Mouse (Mus musculus): Measurements from ENCODE around the gene Stk38. TPM values are rescaled to one million over a fixed set of nuclear protein-coding genes. Genes with fewer than 3 reads are reported as not detected.

Stk38 gene
- polyA plus RNA-seq (2015; fragmentation: Nextera tagmentation; extraction: Ambion mirVana): 50.7 and 53.5 TPM in 2 replicates

GRCm38 (mm10) chr17:29007641-29008325, at the start of gene Stk38:
TSS of gene Stk38 (minus strand) at chr17:29007995.

GRCm38 (mm10) chr17:29032274-29033069, 24.7 kb upstream of the Stk38 start, which contains the start of gene Srsf3:
TSS of gene Srsf3 (plus strand) at chr17:29032628.

GRCm38 (mm10) chr17:28951831-28952799, 55.7 kb downstream of the Stk38 start, which contains the start of gene Kctd20:
TSS of gene Kctd20 (plus strand) at chr17:28951950.

GRCm38 (mm10) chr17:28943740-28944139, 64.1 kb downstream of the Stk38 start, which contains the start of gene Pxt1:
TSS of gene Pxt1 (minus strand) at chr17:28943840.

Other genes with a start within 250 kb of the Stk38 start
- 27.3 and 28.6 TPM in 2 replicates for gene Mapk13, start 238.7 kb downstream of the Stk38 start, polyA plus RNA-seq (2015; fragmentation: Nextera tagmentation; extraction: Ambion mirVana)
- gene Brpf3, start 206.9 kb downstream of the Stk38 start, polyA plus RNA-seq (2015; fragmentation: Nextera tagmentation; extraction: Ambion mirVana): 3.9 and 4.4 TPM in 2 replicates
- gene Pnpla1, start 149.6 kb downstream of the Stk38 start, polyA plus RNA-seq (2015; fragmentation: Nextera tagmentation; extraction: Ambion mirVana): 0.02 and 0.04 TPM in 2 replicates
- gene 4930539E08Rik, start 92.7 kb downstream of the Stk38 start, polyA plus RNA-seq (2015; fragmentation: Nextera tagmentation; extraction: Ambion mirVana): 0.05 TPM in 1 of 2 replicates, not detected in the other
- not detected in 2 replicates for gene Pxt1, start 64.2 kb downstream of the Stk38 start, polyA plus RNA-seq (2015; fragmentation: Nextera tagmentation; extraction: Ambion mirVana)
- gene Kctd20, start 56.0 kb downstream of the Stk38 start, polyA plus RNA-seq (2015; fragmentation: Nextera tagmentation; extraction: Ambion mirVana): 37.7 and 46.9 TPM in 2 replicates
- gene Srsf3, start 24.6 kb upstream of the Stk38 start, polyA plus RNA-seq (2015; fragmentation: Nextera tagmentation; extraction: Ambion mirVana): 207 and 308 TPM in 2 replicates
- 92.9 and 108 TPM in 2 replicates for gene Cdkn1a, start 83.0 kb upstream of the Stk38 start, polyA plus RNA-seq (2015; fragmentation: Nextera tagmentation; extraction: Ambion mirVana)
- gene Rab44, start 106.2 kb upstream of the Stk38 start, polyA plus RNA-seq (2015; fragmentation: Nextera tagmentation; extraction: Ambion mirVana): 0.41 and 0.88 TPM in 2 replicates
- 2.0 and 2.1 TPM in 2 replicates for gene Cpne5, start 230.2 kb upstream of the Stk38 start, polyA plus RNA-seq (2015; fragmentation: Nextera tagmentation; extraction: Ambion mirVana)

Data from urinary bladder, postnatal 0 days (tissue).